Mouse (Mus musculus) thymus, adult 2 months (tissue): ENCODE measurements around the gene Wdr24.

Experiments used
- CTCF ChIP-seq: fragments of 200-500 bp; IDR thresholded peaks from 2 replicates; pipeline ENCODE4 v1.5.1; 2012; ENCODE audit warnings: mild to moderate bottlenecking, control low read depth, low read length, moderate library complexity, borderline replicate concordance; ENCODE audit not compliant: control insufficient read depth, poor library complexity, insufficient read depth; ENCODE audit errors: extremely low read depth
- POLR2A ChIP-seq: fragments of 200-500 bp; IDR thresholded peaks from 2 replicates; pipeline ENCODE4 v1.6.1; 2012; ENCODE audit warnings: mild to moderate bottlenecking, low read length, control low read depth, moderate library complexity; ENCODE audit not compliant: control insufficient read depth, poor library complexity, insufficient read depth; ENCODE audit errors: extremely low read depth

GRCm38 (mm10) chr17:25835816-25836215 is 12.4 kb downstream of the Wdr24 start:
- TF ChIP-seq CTCF (no peak), POLR2A (no peak)
